Comparison of ENCODE assay signal across 20 mouse cellular contexts in genomic region chr13:45672628-45673027, GRCm38 (mm10).
"Had no signal": no experiment of that assay in that cellular context is flagged by ENCODE, and none has a peak within 500 bp of the region (broad histone marks: within the 10 kb centered on the region; RNA-seq: fewer than 3 reads in every experiment).

No protein-coding gene starts in this region.

- H3K27me3 ChIP-seq: kidney, embryonic 15.5 days; liver, embryonic 12.5 days; liver, embryonic 15.5 days; lung, embryonic 15.5 days; midbrain, embryonic 13.5 days; neural tube, embryonic 13.5 days; stomach, embryonic 15.5 days had no signal

- H3K4me2 ChIP-seq: kidney, embryonic 15.5 days; liver, embryonic 12.5 days; liver, embryonic 15.5 days; lung, embryonic 15.5 days; midbrain, embryonic 13.5 days; neural tube, embryonic 13.5 days; stomach, embryonic 15.5 days had no signal

- ATAC-seq: liver, embryonic 12.5 days; midbrain, embryonic 13.5 days; midbrain, embryonic 16.5 days had no signal

- H3K4me1 ChIP-seq: kidney, embryonic 15.5 days; liver, embryonic 15.5 days; lung, embryonic 15.5 days; midbrain, embryonic 13.5 days; neural tube, embryonic 13.5 days; stomach, embryonic 15.5 days had no signal

- H3K9ac ChIP-seq: kidney, embryonic 15.5 days; liver, embryonic 12.5 days; liver, embryonic 15.5 days; lung, embryonic 15.5 days; midbrain, embryonic 13.5 days; neural tube, embryonic 13.5 days; stomach, embryonic 15.5 days had no signal

- H3K4me3 ChIP-seq: kidney, embryonic 15.5 days; left cerebral cortex, adult 2 months; liver, embryonic 12.5 days; liver, embryonic 15.5 days; lung, embryonic 15.5 days; midbrain, embryonic 13.5 days; myocyte; neural tube, embryonic 13.5 days; stomach, embryonic 15.5 days had no signal

- H3K36me3 ChIP-seq: kidney, embryonic 15.5 days; liver, embryonic 12.5 days; liver, embryonic 15.5 days; lung, embryonic 15.5 days; midbrain, embryonic 13.5 days; neural tube, embryonic 13.5 days; stomach, embryonic 15.5 days had no signal

- H3K27ac ChIP-seq: kidney, embryonic 15.5 days; left cerebral cortex, adult 2 months; liver, embryonic 12.5 days; liver, embryonic 15.5 days; lung, embryonic 15.5 days; midbrain, embryonic 13.5 days; neural tube, embryonic 13.5 days; stomach, embryonic 15.5 days had no signal

- DNase-seq: kidney, postnatal 10 days; kidney, postnatal 36 days; layer of hippocampus, postnatal 36 days; lung, adult 18-20 months; lung, postnatal 10 days; lung, postnatal 36 days; retina, postnatal 1 day; right cerebral cortex, postnatal 25 days; spleen, adult 18-20 months; thymus, postnatal 25 days had no signal

- H3K9me3 ChIP-seq: kidney, embryonic 15.5 days; liver, embryonic 12.5 days; liver, embryonic 15.5 days; lung, embryonic 15.5 days; midbrain, embryonic 13.5 days; neural tube, embryonic 13.5 days; stomach, embryonic 15.5 days had no signal
